In genomic region chr2:139608810-139609209, GRCm38 (mm10) we compare ENCODE assay signal across 11 mouse cellular contexts.
DNase-seq lines count a peak whose midpoint lies in the region; ATAC-seq and TF ChIP-seq lines count a peak whose summit lies in the region.
"Had no signal": no experiment of that assay in that cellular context is flagged by ENCODE, and none has a peak within 500 bp of the region (broad histone marks: within the 10 kb centered on the region; RNA-seq: fewer than 3 reads in every experiment).

No protein-coding gene starts in this region.

- H3K36me3 ChIP-seq in embryonic facial prominence, embryonic 14.5 days (ENCODE audit: control insufficient read depth, insufficient read depth, low read length): no peaks in the 10 kb centered on the region
- no peaks in the 10 kb centered on the region for H3K36me3 ChIP-seq in limb, embryonic 15.5 days
- H3K36me3 ChIP-seq in heart, adult 2 months (ENCODE audit: control insufficient read depth, insufficient read depth, low read length): no peaks in the 10 kb centered on the region

- peak overlapping the region; percentile 14; the same call in 1 of the 2 replicates for H3K4me3 ChIP-seq in embryonic facial prominence, embryonic 14.5 days (ENCODE audit: low read depth, low read length)
- H3K4me3 ChIP-seq in limb, embryonic 15.5 days: no peak overlapping the region
- H3K4me3 ChIP-seq in heart, adult 2 months: no peak overlapping the region

- peak; percentile 37; the same call in 1 of the 2 replicates for ATAC-seq in embryonic facial prominence, embryonic 14.5 days (ENCODE audit: low read depth)
- no peak; the same call in 1 of the 2 replicates for ATAC-seq in limb, embryonic 15.5 days (ENCODE audit: insufficient number of reproducible peaks, low FRiP score, low TSS enrichment, low read depth)
- ATAC-seq: inflammation-experienced regulatory T-cells, adult 6 months had no signal

- no peak for TF ChIP-seq POLR2A in heart, adult 2 months (IDR thresholded peaks at IDR 0.05; ENCODE audit: insufficient read depth, low read depth, low read length)

- intact Hi-C loops in heart, adult 2 months (cut with DNase I): no loop called here

- 4% methylated on average over 7 of the region's 7 CpGs for WGBS in embryonic facial prominence, embryonic 14.5 days
- 11% methylated on average over 7 of the region's 7 CpGs for WGBS in limb, embryonic 15.5 days
- whole genome bisulfite sequencing in heart, adult 2 months: 38% methylated on average over 7 of the region's 7 CpGs

- no peaks in the 10 kb centered on the region for H3K79me2 ChIP-seq in heart, adult 2 months (replicated peaks; ENCODE audit: control insufficient read depth, insufficient read depth, low read length)

- peaks cover 20% of the 10 kb centered on the region for H3K4me1 ChIP-seq in embryonic facial prominence, embryonic 14.5 days (ENCODE audit: control insufficient read depth, insufficient read depth, low read length)
- peaks cover 34% of the 10 kb centered on the region for H3K4me1 ChIP-seq in limb, embryonic 15.5 days
- H3K4me1 ChIP-seq in heart, adult 2 months (ENCODE audit: control insufficient read depth, insufficient read depth, low read length): no peaks in the 10 kb centered on the region

- H3K9ac ChIP-seq in embryonic facial prominence, embryonic 14.5 days (ENCODE audit: low read depth, low read length): peak overlapping the region; percentile 34; the same call in 1 of the 2 replicates
- no peak overlapping the region for H3K9ac ChIP-seq in limb, embryonic 15.5 days
- H3K9ac ChIP-seq in heart, adult 2 months (ENCODE audit: low read depth, low read length): no peak overlapping the region

- peak; percentile 89 for DNase-seq in Muller cell, postnatal 12 days (ENCODE audit: inconsistent ontology term)
- peak; percentile 75 for DNase-seq in embryonic facial prominence, embryonic 14.5 days (ENCODE audit: low spot score)
- peak; percentile 67 for DNase-seq in hindlimb bud, embryonic 11.5 days (ENCODE audit: extremely low spot score, low read depth, low spot score)
- no peak for DNase-seq in testis, postnatal 14 days (ENCODE audit: low spot score)
- DNase-seq in layer of hippocampus, postnatal 36 days: no peak
- no peak for DNase-seq in cerebellum, postnatal 25 days
- DNase-seq in heart, adult 2 months: no peak
- DNase-seq: lung, postnatal 36 days; right cerebral cortex, postnatal 4 days had no signal

- no peaks in the 10 kb centered on the region for H3K9me3 ChIP-seq in embryonic facial prominence, embryonic 14.5 days (ENCODE audit: control insufficient read depth, low read length)
- no peaks in the 10 kb centered on the region for H3K9me3 ChIP-seq in limb, embryonic 15.5 days

- TF ChIP-seq EP300 in heart, adult 2 months (IDR thresholded peaks at IDR 0.05; ENCODE audit: insufficient read depth, low read depth, low read length): no peak

- peak overlapping the region; percentile 48 for H3K27ac ChIP-seq in embryonic facial prominence, embryonic 14.5 days (replicated peaks; ENCODE audit: low read depth, low read length)
- H3K27ac ChIP-seq in limb, embryonic 15.5 days: no peak overlapping the region; the same call in 1 of the 2 replicates
- no peak overlapping the region for H3K27ac ChIP-seq in heart, adult 2 months

- H3K27me3 ChIP-seq in embryonic facial prominence, embryonic 14.5 days (replicated peaks; ENCODE audit: control insufficient read depth, insufficient read depth, low read length): no peaks in the 10 kb centered on the region
- H3K27me3 ChIP-seq in limb, embryonic 15.5 days: no peaks in the 10 kb centered on the region
- no peaks in the 10 kb centered on the region for H3K27me3 ChIP-seq in heart, adult 2 months (ENCODE audit: control insufficient read depth, insufficient read depth, low read length)

- no peak for TF ChIP-seq CTCF in heart, adult 2 months (IDR thresholded peaks at IDR 0.05)

- H3K4me2 ChIP-seq in embryonic facial prominence, embryonic 14.5 days (ENCODE audit: low read depth, low read length): peak overlapping the region; percentile 46
- H3K4me2 ChIP-seq in limb, embryonic 15.5 days: peak overlapping the region; percentile 24

Comparison
In these comparisons a context has a peak if more than half of its experiments do, and no peak if none do; other contexts are left out.
1. DNase-seq: peak in Muller cell, postnatal 12 days (single experiment), embryonic facial prominence, embryonic 14.5 days (single experiment) and hindlimb bud, embryonic 11.5 days (single experiment); none in testis, postnatal 14 days (single experiment), layer of hippocampus, postnatal 36 days (0 of 2), cerebellum, postnatal 25 days (0 of 2) and heart, adult 2 months (0 of 2).